Mouse (Mus musculus): ENCODE data around the gene Smpd1. TPM values are rescaled to one million over a fixed set of nuclear protein-coding genes. Genes with fewer than 3 reads are reported as not detected.
A peak's percentile ranks its signal among the peaks of the same experiment; 100 is the strongest.

Gene Smpd1
- polyA plus RNA-seq, 1 experiment from 2014 or later, result 52.4 TPM

- 86% methylated on average over 3 of the region's 3 CpGs for WGBS
- H3K4me1 ChIP-seq (replicated peaks), result peaks cover 10% of the 10 kb centered on the region
- H3K36me3 ChIP-seq, result peaks cover 75% of the 10 kb centered on the region
- no peak overlapping the region for H3K4me3 ChIP-seq
- H3K9me3 ChIP-seq (replicated peaks), result no peaks in the 10 kb centered on the region
- no peaks in the 10 kb centered on the region for H3K27me3 ChIP-seq (replicated peaks)
- H3K9ac ChIP-seq, result no peak overlapping the region
- ATAC-seq (ENCODE audit: insufficient number of reproducible peaks, low FRiP score), result no peak
- no peak overlapping the region for H3K4me2 ChIP-seq
- no peak overlapping the region for H3K27ac ChIP-seq (ENCODE audit: poor library complexity, severe bottlenecking)
Observed at GRCm38 (mm10) chr7:105562317-105562716, 8.2 kb downstream of the Smpd1 start.

DNA sequence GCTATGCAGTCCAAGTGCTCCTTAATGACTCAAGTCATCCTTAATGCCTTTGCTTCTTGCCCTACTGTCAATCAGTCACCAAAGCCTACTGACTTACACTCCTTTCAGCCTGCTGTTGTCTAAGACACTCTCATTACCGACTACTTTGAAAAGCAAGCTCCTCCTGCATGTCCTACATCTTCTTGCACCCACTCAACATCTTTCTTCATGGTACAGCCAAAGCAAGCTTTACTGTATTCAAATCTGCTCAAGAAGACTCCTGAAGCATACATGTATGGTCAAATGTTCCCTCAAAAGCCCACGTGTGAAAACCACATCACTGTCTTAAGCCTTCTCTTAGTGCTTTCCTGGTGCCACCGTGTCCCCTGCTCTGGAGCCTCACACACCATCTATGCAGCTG lies 9.2 kb downstream of the Smpd1 start:
- Histone ChIP-seq H3K4me2 (no peak overlapping the region), H3K27ac (ENCODE audit: poor library complexity, severe bottlenecking) (no peak overlapping the region), H3K9me3 (replicated peaks) (no peaks in the 10 kb centered on the region), H3K4me3 (no peak overlapping the region), H3K9ac (no peak overlapping the region), H3K27me3 (replicated peaks) (no peaks in the 10 kb centered on the region), H3K4me1 (replicated peaks) (peaks cover 10% of the 10 kb centered on the region), H3K36me3 (peaks cover 71% of the 10 kb centered on the region)
- 76% methylated on average over 3 of the region's 3 CpGs for WGBS
- no peak for ATAC-seq (ENCODE audit: insufficient number of reproducible peaks, low FRiP score)

- Histone ChIP-seq H3K4me3 (no peak overlapping the region), H3K9ac (no peak overlapping the region), H3K4me2 (no peak overlapping the region), H3K4me1 (replicated peaks) (peaks cover 29% of the 10 kb centered on the region), H3K27ac (ENCODE audit: poor library complexity, severe bottlenecking) (no peak overlapping the region), H3K27me3 (replicated peaks) (no peaks in the 10 kb centered on the region), H3K9me3 (replicated peaks) (no peaks in the 10 kb centered on the region), H3K36me3 (peaks cover 60% of the 10 kb centered on the region)
- no peak for ATAC-seq (ENCODE audit: insufficient number of reproducible peaks, low FRiP score)
- WGBS, result 70% methylated on average over 17 of the region's 17 CpGs
Observed at GRCm38 (mm10) chr7:105565071-105565836, 11.1 kb downstream of the Smpd1 start.

GRCm38 (mm10) chr7:105568583-105568982 lies 14.4 kb downstream of the Smpd1 start:
- Histone ChIP-seq H3K36me3 (peaks cover 56% of the 10 kb centered on the region), H3K9ac (no peak overlapping the region)
- ATAC-seq (ENCODE audit: insufficient number of reproducible peaks, low FRiP score), result peak; percentile 13; the same call in 1 of the 2 replicates

DNA sequence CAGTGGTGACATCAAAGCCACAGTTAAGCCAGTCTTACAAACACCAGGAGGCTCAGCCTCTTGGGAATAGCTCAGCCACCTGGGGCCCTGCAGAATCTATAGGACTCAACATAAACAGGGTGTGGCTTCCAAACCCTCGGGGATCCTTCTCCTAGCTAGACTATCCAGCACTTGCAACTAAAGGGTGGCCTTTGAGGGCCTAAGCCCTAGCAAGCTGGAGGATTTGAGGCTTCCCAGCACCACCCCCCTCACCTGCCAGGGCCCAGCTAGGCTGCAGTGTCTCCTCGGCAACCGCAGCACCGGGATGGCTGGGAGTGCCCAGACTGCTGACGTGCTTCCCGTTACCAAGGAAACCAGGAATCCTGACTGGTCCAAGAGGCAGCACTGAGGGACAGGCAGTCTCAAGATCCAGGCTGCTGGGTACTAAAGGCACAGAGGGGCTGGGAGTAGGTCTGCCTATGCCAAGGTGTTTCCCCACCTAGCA lies 14.9 kb downstream of the Smpd1 start:
- no peak overlapping the region for H3K27ac ChIP-seq (ENCODE audit: poor library complexity, severe bottlenecking)
- no peak; the same call in 1 of the 2 replicates for ATAC-seq (ENCODE audit: insufficient number of reproducible peaks, low FRiP score)
- peaks cover 37% of the 10 kb centered on the region for H3K4me1 ChIP-seq (replicated peaks)
- H3K36me3 ChIP-seq, result peaks cover 56% of the 10 kb centered on the region
- no peak overlapping the region for H3K4me3 ChIP-seq
- H3K9ac ChIP-seq, result 0 out of 2 replicates have a peak overlapping the region, but pooled peaks have one; percentile 39
- WGBS, result 13% methylated on average over 6 of the region's 6 CpGs
- H3K4me2 ChIP-seq, result 0 out of 2 replicates have a peak overlapping the region, but pooled peaks have one; percentile 11
- H3K27me3 ChIP-seq (replicated peaks), result no peaks in the 10 kb centered on the region
- H3K9me3 ChIP-seq (replicated peaks), result no peaks in the 10 kb centered on the region

More at GRCm38 (mm10) chr7:105568583-105568982, 14.4 kb downstream of the Smpd1 start:
- Histone ChIP-seq H3K4me2 (no peak overlapping the region), H3K27me3 (replicated peaks) (no peaks in the 10 kb centered on the region), H3K4me3 (no peak overlapping the region), H3K27ac (ENCODE audit: poor library complexity, severe bottlenecking) (no peak overlapping the region), H3K9me3 (replicated peaks) (no peaks in the 10 kb centered on the region), H3K4me1 (replicated peaks) (peaks cover 37% of the 10 kb centered on the region)
- WGBS, result 27% methylated on average over 7 of the region's 7 CpGs

- Histone ChIP-seq H3K27ac (ENCODE audit: poor library complexity, severe bottlenecking) (peak overlapping the region; percentile 44; the same call in 1 of the 2 replicates), H3K9ac (peak overlapping the region; percentile 39; the same call in 1 of the 2 replicates), H3K9me3 (replicated peaks) (no peaks in the 10 kb centered on the region), H3K4me1 (replicated peaks) (peaks cover 37% of the 10 kb centered on the region), H3K4me2 (peak overlapping the region; percentile 11; the same call in 1 of the 2 replicates), H3K4me3 (no peak overlapping the region), H3K27me3 (replicated peaks) (no peaks in the 10 kb centered on the region), H3K36me3 (peaks cover 51% of the 10 kb centered on the region)
- 32% methylated on average over 12 of the region's 12 CpGs for WGBS
- no peak for ATAC-seq (ENCODE audit: insufficient number of reproducible peaks, low FRiP score)
Observed at GRCm38 (mm10) chr7:105569512-105570496, 15.6 kb downstream of the Smpd1 start.

DNA sequence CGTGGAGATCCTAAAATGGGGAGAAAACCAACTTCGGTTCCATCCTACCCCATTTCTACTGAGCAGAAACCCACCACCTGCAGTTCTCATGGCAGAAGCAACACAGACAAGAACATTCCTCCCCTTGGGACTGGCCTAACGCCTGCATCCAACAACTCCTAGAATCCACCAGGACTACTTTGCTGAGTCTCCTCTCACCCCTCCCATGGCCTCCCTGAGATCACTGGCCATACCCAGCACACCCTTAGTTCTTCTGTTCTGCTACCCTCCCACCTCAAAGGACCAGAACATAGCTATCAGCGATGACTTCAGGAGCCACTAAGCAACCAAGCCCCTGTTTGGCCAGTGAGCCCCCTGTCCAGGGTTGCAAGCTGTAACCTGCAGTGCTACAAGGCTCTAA lies 16.6 kb downstream of the Smpd1 start:
- H3K4me1 ChIP-seq (replicated peaks), result peaks cover 30% of the 10 kb centered on the region
- no peaks in the 10 kb centered on the region for H3K27me3 ChIP-seq (replicated peaks)
- no peak overlapping the region for H3K9ac ChIP-seq
- H3K36me3 ChIP-seq, result peaks cover 41% of the 10 kb centered on the region
- ATAC-seq (ENCODE audit: insufficient number of reproducible peaks, low FRiP score), result no peak
- H3K4me2 ChIP-seq, result no peak overlapping the region
- 76% methylated on average over 4 of the region's 4 CpGs for WGBS
- no peak overlapping the region for H3K27ac ChIP-seq (ENCODE audit: poor library complexity, severe bottlenecking)
- H3K9me3 ChIP-seq (replicated peaks), result no peaks in the 10 kb centered on the region
- H3K4me3 ChIP-seq, result no peak overlapping the region

- peaks cover 20% of the 10 kb centered on the region for H3K36me3 ChIP-seq
- no peak overlapping the region for H3K4me2 ChIP-seq
- no peaks in the 10 kb centered on the region for H3K27me3 ChIP-seq (replicated peaks)
- WGBS, result 93% methylated on average over 8 of the region's 8 CpGs
- H3K4me3 ChIP-seq, result no peak overlapping the region
- no peak overlapping the region for H3K27ac ChIP-seq (ENCODE audit: poor library complexity, severe bottlenecking)
- no peaks in the 10 kb centered on the region for H3K9me3 ChIP-seq (replicated peaks)
- peaks cover 28% of the 10 kb centered on the region for H3K4me1 ChIP-seq (replicated peaks)
- no peak for ATAC-seq (ENCODE audit: insufficient number of reproducible peaks, low FRiP score)
- no peak overlapping the region for H3K9ac ChIP-seq
Observed at GRCm38 (mm10) chr7:105572949-105573348, 18.8 kb downstream of the Smpd1 start.

GRCm38 (mm10) chr7:105574537-105574936 lies 20.4 kb downstream of the Smpd1 start:
- Histone ChIP-seq H3K27ac (ENCODE audit: poor library complexity, severe bottlenecking) (no peak overlapping the region), H3K36me3 (peaks cover 19% of the 10 kb centered on the region), H3K27me3 (replicated peaks) (no peaks in the 10 kb centered on the region), H3K9me3 (replicated peaks) (no peaks in the 10 kb centered on the region), H3K4me3 (no peak overlapping the region), H3K4me1 (replicated peaks) (peaks cover 15% of the 10 kb centered on the region), H3K9ac (no peak overlapping the region), H3K4me2 (no peak overlapping the region)
- no peak for ATAC-seq (ENCODE audit: insufficient number of reproducible peaks, low FRiP score)
- 82% methylated on average over 4 of the region's 4 CpGs for WGBS

GRCm38 (mm10) chr7:105576166-105576748 lies 22.1 kb downstream of the Smpd1 start:
- H3K4me1 ChIP-seq (replicated peaks), result peaks cover 6% of the 10 kb centered on the region
- 48% methylated on average over 3 of the region's 3 CpGs for WGBS
- no peak overlapping the region for H3K9ac ChIP-seq
- no peaks in the 10 kb centered on the region for H3K9me3 ChIP-seq (replicated peaks)
- H3K4me3 ChIP-seq, result no peak overlapping the region
- no peak overlapping the region for H3K4me2 ChIP-seq
- H3K36me3 ChIP-seq, result peaks cover 19% of the 10 kb centered on the region
- no peak overlapping the region for H3K27ac ChIP-seq (ENCODE audit: poor library complexity, severe bottlenecking)
- no peak for ATAC-seq (ENCODE audit: insufficient number of reproducible peaks, low FRiP score)
- no peaks in the 10 kb centered on the region for H3K27me3 ChIP-seq (replicated peaks)

Data from heart, embryonic 12.5 days (tissue).